Mouse (Mus musculus): ENCODE data around the gene Tshz3.

DNA sequence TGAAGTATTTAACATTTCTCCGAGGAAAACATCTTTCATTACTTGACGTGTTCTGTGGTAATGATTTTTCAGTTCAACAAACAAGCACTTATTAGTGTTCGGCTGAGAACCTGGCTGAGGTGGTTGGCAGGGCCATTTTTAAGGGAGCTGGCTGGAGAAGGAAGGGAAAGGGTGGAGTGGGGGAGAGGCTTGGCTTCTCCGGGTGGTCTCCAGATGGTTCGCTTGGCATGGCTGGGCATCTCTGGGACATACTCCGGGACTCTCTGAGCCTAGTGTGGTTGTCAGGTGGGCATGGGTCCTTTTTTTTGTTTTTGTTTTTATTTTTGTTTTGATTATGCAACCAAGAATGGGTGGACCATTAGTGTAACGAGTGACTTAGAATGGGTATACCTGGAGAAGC is 16.4 kb downstream of the Tshz3 start:
- TF ChIP-seq CTCF (IDR thresholded peaks at IDR 0.05; ENCODE audit: extremely low read depth, insufficient read depth, low read length): no peak
- TF ChIP-seq POLR2A (IDR thresholded peaks at IDR 0.05; ENCODE audit: extremely low read depth, insufficient read depth, low read length): no peak
